Mouse (Mus musculus): ENCODE results near the gene Scn8a. TPM values are rescaled to one million over a fixed set of nuclear protein-coding genes. Genes with fewer than 3 reads are reported as not detected.

The Scn8a gene
- total RNA-seq, 2 experiments from 2014 or later = 0.03 to 0.14 TPM

GRCm38 (mm10) chr15:101028960-101029359 lies 159.3 kb downstream of the Scn8a start:
- Histone ChIP-seq H3K4me3 (no peak overlapping the region), H3K27ac (no peak overlapping the region)
- TF ChIP-seq CTCF (IDR thresholded peaks at IDR 0.05) = no peak
- intact Hi-C loops (cut with DNase I) = no loop called here
- DNase-seq = no peak

GRCm38 (mm10) chr15:101039651-101040050 lies 170.0 kb downstream of the Scn8a start:
- Histone ChIP-seq H3K27ac (no peak overlapping the region), H3K4me3 (no peak overlapping the region)
- intact Hi-C loops (cut with DNase I) = loop anchor here (5.0 kb wide), 1 partner anchor 282 kb away; no protein-coding TSS in a partner anchor
- no peak for DNase-seq
- TF ChIP-seq CTCF (IDR thresholded peaks at IDR 0.05) = peak; percentile 29; the same call in 1 of the 2 replicates

GRCm38 (mm10) chr15:101041966-101042365 lies 172.3 kb downstream of the Scn8a start:
- no peak for TF ChIP-seq CTCF (IDR thresholded peaks at IDR 0.05)
- H3K27ac ChIP-seq = no peak overlapping the region
- DNase-seq = no peak
- H3K4me3 ChIP-seq = no peak overlapping the region
- intact Hi-C loops (cut with DNase I) = loop anchor here (5.0 kb wide), 1 partner anchor 285 kb away; no protein-coding TSS in a partner anchor

- intact Hi-C loops (cut with DNase I) = loop anchor here (5.0 kb wide), 1 partner anchor 285 kb away; no protein-coding TSS in a partner anchor
Observed at GRCm38 (mm10) chr15:101042613-101043012, 173.0 kb downstream of the Scn8a start.

GRCm38 (mm10) chr15:101044531-101044930 lies 174.9 kb downstream of the Scn8a start:
- no peak overlapping the region for H3K4me3 ChIP-seq
- no peak for TF ChIP-seq CTCF (IDR thresholded peaks at IDR 0.05)
- DNase-seq = no peak
- H3K27ac ChIP-seq = no peak overlapping the region
- intact Hi-C loops (cut with DNase I) = loop anchor here (5.0 kb wide), 1 partner anchor 287 kb away; no protein-coding TSS in a partner anchor

More at GRCm38 (mm10) chr15:101042613-101043012, 173.0 kb downstream of the Scn8a start:
- H3K27ac ChIP-seq = no peak overlapping the region
- TF ChIP-seq CTCF (IDR thresholded peaks at IDR 0.05) = peak; percentile 77
- no peak overlapping the region for H3K4me3 ChIP-seq
- DNase-seq = peak; percentile 67

GRCm38 (mm10) chr15:101046039-101046526 lies 176.4 kb downstream of the Scn8a start:
- no peak overlapping the region for H3K27ac ChIP-seq
- intact Hi-C loops (cut with DNase I) = no loop called here
- no peak for DNase-seq
- no peak for TF ChIP-seq CTCF (IDR thresholded peaks at IDR 0.05)
- H3K4me3 ChIP-seq = peak overlapping the region; percentile 66

- peak overlapping the region; percentile 66 for H3K4me3 ChIP-seq
- no peak for TF ChIP-seq CTCF (IDR thresholded peaks at IDR 0.05)
- DNase-seq = peak; percentile 64
- peak overlapping the region; percentile 10; the same call in 1 of the 2 replicates for H3K27ac ChIP-seq
- intact Hi-C loops (cut with DNase I) = no loop called here
Observed at GRCm38 (mm10) chr15:101046527-101047193, 177.0 kb downstream of the Scn8a start.

- Histone ChIP-seq H3K4me3 (peak within 1 kb of the TSS; percentile 66), H3K27ac (peak within 1 kb of the TSS; percentile 10; the same call in 1 of the 2 replicates)
- peak; percentile 25 for DNase-seq
- intact Hi-C loops (cut with DNase I) = no loop called here
- TF ChIP-seq CTCF (IDR thresholded peaks at IDR 0.05) = no peak
Observed at GRCm38 (mm10) chr15:101047194-101047555, 177.5 kb downstream of the Scn8a start, which contains the start of gene Gm47841. TSS of gene Gm47841 (minus strand) at chr15:101047397.

GRCm38 (mm10) chr15:101048338-101048896 lies 178.8 kb downstream of the Scn8a start:
- H3K4me3 ChIP-seq = no peak overlapping the region
- H3K27ac ChIP-seq = no peak overlapping the region
- no peak for DNase-seq
- no peak for TF ChIP-seq CTCF (IDR thresholded peaks at IDR 0.05)
- intact Hi-C loops (cut with DNase I) = no loop called here

GRCm38 (mm10) chr15:101051869-101052268 lies 182.2 kb downstream of the Scn8a start:
- no peak for DNase-seq
- intact Hi-C loops (cut with DNase I) = no loop called here

GRCm38 (mm10) chr15:101052560-101053501 lies 183.2 kb downstream of the Scn8a start:
- TF ChIP-seq CTCF (IDR thresholded peaks at IDR 0.05) = peak; percentile 15; the same call in 1 of the 2 replicates
- intact Hi-C loops (cut with DNase I) = no loop called here
- H3K27ac ChIP-seq = no peak overlapping the region; the same call in 1 of the 2 replicates
- DNase-seq = no peak
- peak overlapping the region; percentile 61 for H3K4me3 ChIP-seq

More at GRCm38 (mm10) chr15:101051869-101052268, 182.2 kb downstream of the Scn8a start:
- no peak overlapping the region for H3K4me3 ChIP-seq
- TF ChIP-seq CTCF (IDR thresholded peaks at IDR 0.05) = no peak
- no peak overlapping the region for H3K27ac ChIP-seq

- no peak for TF ChIP-seq CTCF (IDR thresholded peaks at IDR 0.05)
- Histone ChIP-seq H3K27ac (no peak overlapping the region), H3K4me3 (peak overlapping the region; percentile 53)
- no peak for DNase-seq
- intact Hi-C loops (cut with DNase I) = no loop called here
Observed at GRCm38 (mm10) chr15:101053832-101054459, 184.3 kb downstream of the Scn8a start.

All from gastrocnemius, adult 2 months (tissue).